Mouse (Mus musculus) c-Kit-positive CD71-positive TER-119-positive erythroid progenitor cells, embryonic 14.5 days (primary cell): ENCODE results near the gene Rec114.

Source experiments
- DNase-seq: peaks from one replicate; pipeline ENCODE4 v3.0.0-alpha.2; 2013; ENCODE audit warnings: low spot score

Gene Rec114

DNA sequence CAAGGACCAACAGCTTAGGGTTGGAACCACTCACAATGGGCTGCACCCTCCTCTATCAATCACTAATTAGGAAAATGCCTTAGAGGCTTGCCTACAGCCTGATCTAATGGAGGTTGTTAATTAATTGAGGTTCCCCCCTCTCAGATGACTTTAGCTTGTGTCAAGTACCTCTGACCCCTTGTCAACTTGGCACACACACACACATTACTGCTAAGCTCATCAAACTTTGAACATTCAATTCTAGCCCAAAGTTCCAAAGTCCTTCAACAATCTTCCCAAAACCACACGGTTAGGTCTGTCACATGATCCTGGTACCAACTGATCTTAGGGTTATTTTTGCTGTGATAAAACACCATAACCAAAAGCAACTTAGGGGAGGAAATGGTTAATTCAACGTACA, 26.9 kb downstream of the Rec114 start:
- DNase-seq = no peak

DNA sequence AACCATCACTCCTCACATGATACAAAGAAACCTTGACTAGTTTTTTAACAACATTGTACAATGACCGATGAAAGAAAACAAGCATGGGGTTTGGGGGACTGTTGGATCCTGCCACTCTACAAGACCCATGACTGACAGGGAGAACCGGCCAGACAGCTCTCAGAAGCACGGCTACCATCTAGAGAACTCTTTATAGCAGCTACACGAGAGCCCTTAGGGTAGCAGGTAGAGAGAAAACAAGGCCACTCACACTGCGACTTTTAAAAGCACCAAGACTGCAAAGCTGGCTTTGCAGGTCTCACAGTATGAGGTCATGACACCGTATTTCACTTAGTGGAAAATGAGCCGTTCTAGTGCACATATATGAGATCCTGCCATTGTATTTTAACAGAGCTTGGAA, 33.1 kb downstream of the Rec114 start:
- DNase-seq = no peak

- peak; percentile 62 for DNase-seq
These were observed 33.8 kb downstream of the Rec114 start for GRCm38 (mm10) chr9:58709939-58710338.

DNA sequence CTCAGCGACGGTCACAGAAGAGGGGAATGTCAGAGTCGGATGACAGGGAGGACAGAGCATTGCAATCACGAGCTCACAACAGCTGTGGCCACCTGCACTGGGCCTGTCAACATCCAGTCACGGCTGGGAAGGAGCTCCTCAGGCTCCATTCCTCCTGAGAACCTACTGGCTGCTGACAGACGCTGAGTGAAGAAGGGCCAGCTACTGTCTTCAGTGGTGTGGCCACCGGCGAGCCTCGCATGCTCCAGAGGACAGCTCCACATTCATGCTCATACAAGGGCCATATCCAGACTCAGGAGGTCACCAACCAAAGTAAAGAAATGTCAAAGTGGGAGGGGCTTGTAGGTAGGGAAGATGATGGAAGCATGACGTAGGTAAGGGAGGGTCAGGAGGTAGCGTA, 36.0 kb downstream of the Rec114 start:
- no peak for DNase-seq

GRCm38 (mm10) chr9:58706024-58706423, 37.7 kb downstream of the Rec114 start:
- DNase-seq = no peak

GRCm38 (mm10) chr9:58703766-58704165, 40.0 kb downstream of the Rec114 start:
- no peak for DNase-seq

GRCm38 (mm10) chr9:58701751-58702150, 42.0 kb downstream of the Rec114 start:
- DNase-seq = no peak

- DNase-seq = no peak
These were observed 45.3 kb downstream of the Rec114 start for GRCm38 (mm10) chr9:58698486-58698885.

DNA sequence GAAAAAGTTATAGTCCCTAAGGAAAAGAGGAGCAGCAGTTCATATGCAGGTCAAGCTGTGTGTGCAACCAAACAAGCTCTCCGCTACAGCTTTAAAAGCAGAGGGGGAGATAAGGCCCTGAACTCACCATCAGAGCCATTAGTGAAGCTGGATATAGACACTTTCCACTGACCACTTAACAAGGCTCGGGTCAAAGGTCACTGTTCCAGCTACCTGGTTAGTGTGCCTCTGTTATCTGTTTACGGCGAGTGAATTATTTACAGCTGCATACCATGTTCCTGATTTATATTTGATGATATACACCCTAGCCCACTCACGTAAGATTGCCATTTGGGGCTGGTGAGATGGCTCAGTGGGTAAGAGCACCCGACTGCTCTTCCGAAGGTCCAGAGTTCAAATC, 52.3 kb downstream of the Rec114 start:
- no peak for DNase-seq

DNA sequence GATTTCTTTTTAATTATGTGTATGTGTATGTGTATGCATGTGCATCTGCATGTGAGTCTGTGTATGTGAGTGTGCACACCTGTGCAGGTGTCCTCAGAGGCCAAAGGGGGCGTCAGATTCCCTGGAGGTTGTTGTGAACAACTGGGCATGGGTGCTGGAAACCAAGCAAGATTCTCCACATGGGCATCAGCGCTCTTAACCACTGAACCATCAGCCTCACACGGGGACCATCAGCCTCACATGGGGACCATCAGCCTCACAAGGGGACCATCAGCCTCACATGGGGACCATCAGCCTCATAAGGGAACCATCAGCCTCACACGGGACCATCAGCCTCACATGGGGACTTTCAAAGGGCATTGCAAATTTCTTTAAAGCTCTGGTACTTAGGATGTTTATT, 53.1 kb downstream of the Rec114 start:
- DNase-seq = no peak

DNA sequence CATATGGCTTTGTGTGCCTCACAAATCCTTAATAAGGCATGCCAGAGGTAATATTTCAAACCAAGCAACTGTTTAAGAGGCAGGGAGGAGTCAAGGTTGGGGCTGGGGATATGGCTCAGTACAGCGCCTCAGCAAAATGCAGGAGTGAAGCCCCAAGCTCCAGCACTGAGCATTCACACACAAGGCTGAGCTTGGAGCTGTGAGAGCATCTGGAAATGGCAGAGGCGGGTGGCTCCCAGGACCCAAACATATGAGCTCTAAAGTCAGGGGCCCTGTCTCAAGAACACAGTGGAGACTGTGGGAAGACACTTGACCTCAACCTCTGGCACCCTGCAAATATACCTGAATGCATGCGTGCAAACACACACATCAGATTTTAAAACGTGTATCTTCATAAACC, 55.7 kb downstream of the Rec114 start:
- DNase-seq = no peak

DNA sequence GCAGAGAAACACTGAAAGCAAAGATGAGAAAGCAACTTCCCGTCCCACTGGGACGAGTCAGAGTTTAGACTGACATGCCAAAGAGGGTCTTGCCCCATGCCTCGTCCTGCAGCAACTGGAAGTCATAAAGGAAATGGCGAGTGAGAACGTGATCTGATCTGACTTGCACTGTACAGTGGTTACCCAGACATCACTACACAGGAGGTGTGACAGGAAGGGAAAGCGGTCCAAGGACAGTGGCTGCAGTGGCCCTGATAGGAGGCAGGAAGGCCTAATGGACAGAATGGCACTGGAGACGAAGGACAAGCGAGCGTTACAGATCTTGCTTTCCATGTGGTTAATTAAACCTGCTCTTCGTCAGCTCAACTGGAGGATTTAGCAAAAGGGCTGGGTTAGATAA, 58.5 kb downstream of the Rec114 start:
- no peak for DNase-seq

GRCm38 (mm10) chr9:58683372-58683771, 60.4 kb downstream of the Rec114 start:
- DNase-seq = no peak

- DNase-seq = no peak
These were observed 61.7 kb downstream of the Rec114 start for GRCm38 (mm10) chr9:58682106-58682505.

- DNase-seq = no peak
These were observed 62.4 kb downstream of the Rec114 start for GRCm38 (mm10) chr9:58681411-58681810.

DNA sequence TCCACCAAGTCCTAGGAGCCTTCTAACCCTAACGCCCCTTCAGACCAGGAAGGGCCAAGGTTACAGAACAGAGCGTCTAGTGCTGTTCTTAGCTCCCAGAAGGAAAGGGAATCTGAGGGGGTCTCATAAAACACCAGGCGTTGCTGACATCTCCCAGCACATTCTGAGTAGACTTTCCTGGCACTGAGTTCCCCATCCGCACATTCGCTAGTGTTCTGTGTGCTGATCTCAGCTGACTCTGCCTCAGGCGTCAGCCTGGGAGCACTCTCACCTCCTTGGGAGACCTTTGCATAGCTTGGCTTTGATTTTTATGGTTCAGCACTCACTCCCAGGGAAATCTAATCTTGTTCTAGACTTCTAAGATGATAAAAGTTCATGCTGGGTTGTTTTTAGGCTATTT, 68.4 kb downstream of the Rec114 start:
- no peak for DNase-seq

GRCm38 (mm10) chr9:58674736-58675135, 69.0 kb downstream of the Rec114 start:
- DNase-seq = no peak

- DNase-seq = no peak
These were observed 71.3 kb downstream of the Rec114 start for GRCm38 (mm10) chr9:58672474-58672873.

DNA sequence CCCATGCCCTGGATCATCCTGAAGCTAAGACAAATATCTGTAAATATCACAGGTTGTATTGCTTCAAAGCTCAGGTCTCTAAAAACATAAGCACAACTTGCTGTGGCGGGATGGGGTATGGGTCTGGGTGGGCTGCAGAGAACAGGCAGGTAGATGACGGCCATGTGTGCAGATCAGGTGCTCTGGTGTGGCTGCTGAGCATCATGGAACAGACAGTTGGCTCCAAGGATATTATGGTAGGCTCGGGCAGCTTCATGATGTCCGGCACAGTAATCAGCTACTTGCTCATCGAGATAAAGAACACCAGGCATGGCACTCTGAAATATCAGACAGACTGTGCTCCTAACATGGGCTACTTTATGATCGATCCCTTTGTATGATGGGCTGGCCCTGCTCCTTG, 73.9 kb downstream of the Rec114 start:
- no peak for DNase-seq

GRCm38 (mm10) chr9:58669071-58669470, 74.7 kb downstream of the Rec114 start:
- DNase-seq = no peak

DNA sequence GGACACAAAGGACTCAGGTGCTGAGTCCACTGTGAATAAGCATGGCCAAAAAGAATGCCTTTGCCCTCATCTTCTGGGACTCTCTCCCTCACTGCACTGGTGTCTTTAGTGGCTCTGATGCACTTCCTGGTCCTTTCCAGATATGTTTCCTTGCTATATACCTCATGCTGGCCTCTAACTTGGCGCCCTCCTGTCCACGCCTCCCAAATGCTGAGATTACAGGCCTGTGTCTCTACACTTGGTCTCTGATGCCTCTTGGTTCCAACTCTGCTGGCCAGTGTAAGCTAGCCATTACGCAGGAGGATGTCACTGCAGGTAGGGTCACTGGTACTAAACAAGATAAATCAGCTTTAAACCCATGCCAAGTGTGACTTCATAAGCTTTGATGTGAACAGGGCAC, 75.6 kb downstream of the Rec114 start:
- DNase-seq = no peak

DNA sequence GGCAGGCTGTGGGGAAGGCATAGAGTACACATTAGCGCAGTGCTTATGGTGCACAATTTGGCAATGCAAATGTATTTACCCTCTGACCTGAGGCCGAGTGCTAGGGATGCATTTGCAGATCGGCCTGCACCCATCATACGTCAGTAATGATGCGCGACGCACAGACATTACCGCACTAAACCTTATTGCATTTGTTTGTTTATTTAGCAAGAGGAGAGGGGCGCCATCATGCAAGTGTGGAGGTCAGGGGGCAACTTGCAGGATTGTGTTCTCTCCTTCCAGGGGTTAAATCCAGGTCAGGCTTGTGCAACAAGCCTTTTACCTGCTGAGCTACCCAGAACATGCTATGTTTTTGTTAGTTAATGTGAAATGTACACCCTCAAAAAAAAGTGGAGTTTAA, 76.5 kb downstream of the Rec114 start:
- no peak for DNase-seq

GRCm38 (mm10) chr9:58666191-58666590, 77.6 kb downstream of the Rec114 start:
- no peak for DNase-seq

- no peak for DNase-seq
These were observed 78.3 kb downstream of the Rec114 start for GRCm38 (mm10) chr9:58665492-58665891.

GRCm38 (mm10) chr9:58662791-58663190, 81.0 kb downstream of the Rec114 start:
- peak; percentile 68 for DNase-seq
